Mouse (Mus musculus) liver, adult 2 months (tissue): ENCODE measurements at regions not wholly inside any gene's neighbourhood (a gene's known extent, or its start where the extent isn't known, plus 50 kb on each side); places are given as distances from the start of the nearest gene placed in this dataset.

Experiments
- DNase-seq: peaks from one replicate; pipeline ENCODE4 v3.0.0-alpha.2; 2011; ENCODE audit warnings: low read depth, low spot score; ENCODE audit errors: extremely low read depth
- H3K27ac ChIP-seq: fragments of 200-500 bp; replicated peaks from 2 replicates; pipeline ENCODE4 v1.5.1; 2012; ENCODE audit warnings: low read depth, mild to moderate bottlenecking, control low read depth, inconsistent platforms, low read length; ENCODE audit not compliant: insufficient read depth
- H3K27me3 ChIP-seq: fragments of 200-500 bp; 2 replicates; pipeline ENCODE4 v1.6.1; 2012; ENCODE audit warnings: mild to moderate bottlenecking, moderate library complexity, low read length, inconsistent platforms; ENCODE audit not compliant: control insufficient read depth, insufficient read depth
- H3K36me3 ChIP-seq: fragments of 200-500 bp; 2 replicates; pipeline ENCODE4 v1.6.1; 2012; ENCODE audit warnings: low read length, inconsistent platforms; ENCODE audit not compliant: control insufficient read depth, insufficient read depth
- H3K4me1 ChIP-seq: fragments of 200-500 bp; 2 replicates; pipeline ENCODE4 v1.6.1; 2011; ENCODE audit warnings: low read length; ENCODE audit not compliant: control insufficient read depth, insufficient read depth
- H3K4me3 ChIP-seq: fragments of 200-500 bp; 2 replicates; pipeline ENCODE4 v1.5.1; 2011; ENCODE audit warnings: low read depth, mild to moderate bottlenecking, control low read depth, low read length, moderate library complexity; ENCODE audit not compliant: insufficient read depth
- H3K79me2 ChIP-seq: fragments of 200-500 bp; 2 replicates; pipeline ENCODE4 v1.6.1; 2012; ENCODE audit warnings: inconsistent platforms, mild to moderate bottlenecking, low read length, moderate library complexity; ENCODE audit not compliant: control insufficient read depth, insufficient read depth
- H3K9ac ChIP-seq: fragments of 200-500 bp; 2 replicates; pipeline ENCODE4 v1.6.1; 2012; ENCODE audit warnings: low read depth, mild to moderate bottlenecking, control low read depth, inconsistent platforms, low read length
- CTCF ChIP-seq: fragments of 200-500 bp; IDR thresholded peaks from 2 replicates; pipeline ENCODE4 v1.5.1; 2011; ENCODE audit warnings: low read depth, low read length, control low read depth
- POLR2A ChIP-seq: fragments of 200-500 bp; IDR thresholded peaks from 2 replicates; pipeline ENCODE4 v1.6.1; 2011; ENCODE audit warnings: low read length, control low read depth; ENCODE audit not compliant: insufficient read depth; ENCODE audit errors: extremely low read depth
- WGBS: fragments of 180-500 bp; shearing (Covaris S2); methylation state at CpG from one replicate; pipeline ENCODE4 v1.1.7; 2018; 5-methylcytosine and 5-hydroxymethylcytosine counted together

GRCm38 (mm10) chr7:130030711-130031110 is 439.0 kb downstream of the Wdr11 start:
- Histone ChIP-seq H3K27ac (no peak overlapping the region), H3K4me3 (no peak overlapping the region), H3K9ac (no peak overlapping the region), H3K36me3 (no peaks in the 10 kb centered on the region), H3K27me3 (no peaks in the 10 kb centered on the region), H3K79me2 (no peaks in the 10 kb centered on the region), H3K4me1 (no peaks in the 10 kb centered on the region)
- DNase-seq: no peak
- WGBS: 79% methylated on average over 4 of the region's 4 CpGs
- TF ChIP-seq CTCF (no peak), POLR2A (no peak)

DNA sequence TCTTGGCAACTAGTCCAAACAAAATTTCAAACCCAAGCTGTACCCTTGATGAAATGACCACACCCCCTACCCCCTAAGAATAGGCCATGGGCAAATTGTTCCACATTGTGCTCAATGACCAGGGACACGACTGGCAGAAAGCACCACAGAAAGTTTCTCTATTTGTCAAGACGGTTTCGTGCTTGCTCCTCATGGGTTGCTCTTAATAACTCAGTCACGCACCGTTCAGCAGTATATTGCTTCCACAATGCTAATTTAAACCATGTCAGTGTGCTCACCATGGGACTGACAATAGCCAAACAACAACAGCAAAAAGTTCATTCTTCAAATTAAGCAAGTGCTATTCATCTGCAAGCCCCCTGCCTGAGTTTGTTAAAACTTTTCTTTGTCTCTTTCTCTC is 444.6 kb downstream of the Wdr11 start:
- Histone ChIP-seq H3K4me1 (no peaks in the 10 kb centered on the region), H3K9ac (no peak overlapping the region), H3K79me2 (no peaks in the 10 kb centered on the region), H3K4me3 (no peak overlapping the region), H3K36me3 (no peaks in the 10 kb centered on the region), H3K27ac (no peak overlapping the region), H3K27me3 (no peaks in the 10 kb centered on the region)
- no peak for DNase-seq
- WGBS: 93% methylated on average over 5 of the region's 5 CpGs
- TF ChIP-seq CTCF (no peak), POLR2A (no peak)

- H3K9ac ChIP-seq: no peak overlapping the region
- H3K27me3 ChIP-seq: no peaks in the 10 kb centered on the region
- H3K79me2 ChIP-seq: no peaks in the 10 kb centered on the region
- H3K4me3 ChIP-seq: no peak overlapping the region
- no peak overlapping the region for H3K27ac ChIP-seq
- 87% methylated on average over 8 of the region's 8 CpGs for WGBS
- H3K4me1 ChIP-seq: no peaks in the 10 kb centered on the region
- no peak for DNase-seq
- TF ChIP-seq CTCF: no peak
- TF ChIP-seq POLR2A: no peak
- no peaks in the 10 kb centered on the region for H3K36me3 ChIP-seq
Observed at GRCm38 (mm10) chr7:130036845-130037572, 445.3 kb downstream of the Wdr11 start.

GRCm38 (mm10) chr7:130037573-130037925 is 445.9 kb downstream of the Wdr11 start:
- 50% methylated on average over 4 of the region's 4 CpGs for WGBS
- no peaks in the 10 kb centered on the region for H3K36me3 ChIP-seq

DNA sequence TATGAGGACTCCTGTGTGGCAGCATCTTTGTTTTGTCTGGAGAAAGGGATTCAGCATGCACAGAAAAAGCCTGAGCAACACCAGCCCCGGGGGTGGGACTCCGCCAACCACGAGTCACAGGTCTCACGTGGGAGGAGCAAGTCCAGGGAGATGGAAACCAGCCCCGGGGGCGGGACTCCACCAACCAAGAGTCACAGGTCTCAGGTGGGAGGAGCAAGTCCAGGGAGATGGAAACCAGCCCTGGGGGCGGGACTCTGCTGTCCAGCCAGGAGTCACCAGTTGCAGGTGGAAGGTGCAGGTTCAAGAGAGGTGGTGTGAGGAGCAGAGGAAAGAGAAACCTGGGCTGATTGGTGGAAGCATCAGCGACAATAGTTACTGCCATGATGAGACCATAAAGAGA is 448.9 kb downstream of the Wdr11 start:
- Histone ChIP-seq H3K4me1 (no peaks in the 10 kb centered on the region), H3K4me3 (no peak overlapping the region), H3K79me2 (no peaks in the 10 kb centered on the region), H3K27me3 (no peaks in the 10 kb centered on the region), H3K9ac (no peak overlapping the region), H3K36me3 (no peaks in the 10 kb centered on the region), H3K27ac (no peak overlapping the region)
- DNase-seq: no peak
- TF ChIP-seq POLR2A (no peak), CTCF (no peak)
- WGBS: 82% methylated on average over 8 of the region's 8 CpGs

More at GRCm38 (mm10) chr7:130037573-130037925, 445.9 kb downstream of the Wdr11 start:
- TF ChIP-seq CTCF: no peak
- TF ChIP-seq POLR2A: no peak
- Histone ChIP-seq H3K27me3 (no peaks in the 10 kb centered on the region), H3K9ac (no peak overlapping the region), H3K4me1 (no peaks in the 10 kb centered on the region), H3K4me3 (no peak overlapping the region), H3K27ac (no peak overlapping the region), H3K79me2 (no peaks in the 10 kb centered on the region)
- DNase-seq: no peak

- Histone ChIP-seq H3K27me3 (no peaks in the 10 kb centered on the region), H3K79me2 (no peaks in the 10 kb centered on the region), H3K4me3 (no peak overlapping the region), H3K36me3 (no peaks in the 10 kb centered on the region), H3K4me1 (no peaks in the 10 kb centered on the region), H3K27ac (no peak overlapping the region), H3K9ac (no peak overlapping the region)
- DNase-seq: no peak
- TF ChIP-seq CTCF (no peak), POLR2A (no peak)
- WGBS: 91% methylated on average over 11 of the region's 11 CpGs
Observed at GRCm38 (mm10) chr7:130041402-130041965, 449.8 kb downstream of the Wdr11 start.
